Mouse (Mus musculus) bone marrow, adult 2 months (tissue): ENCODE measurements around the gene Rbm18. TPM values are rescaled to one million over a fixed set of nuclear protein-coding genes. Genes with fewer than 3 reads are reported as not detected.

Source experiments
- H3K27ac ChIP-seq: fragments of 200-500 bp; 2 replicates; pipeline ENCODE4 v1.5.1; 2012; ENCODE audit warnings: low read depth, mild to moderate bottlenecking, control low read depth, inconsistent platforms, low read length; ENCODE audit not compliant: control insufficient read depth, poor library complexity, insufficient read depth
- H3K4me1 ChIP-seq: fragments of 200-500 bp; 2 replicates; pipeline ENCODE4 v1.6.1; 2011; ENCODE audit warnings: low read length; ENCODE audit not compliant: control insufficient read depth, insufficient read depth
- H3K4me3 ChIP-seq: fragments of 200-500 bp; replicated peaks from 2 replicates; pipeline ENCODE3; 2011; ENCODE audit warnings: mild to moderate bottlenecking, low read depth, low read length, control low read depth; ENCODE audit not compliant: control insufficient read depth
- CTCF ChIP-seq: fragments of 200-500 bp; IDR thresholded peaks from 2 replicates; pipeline ENCODE4 v1.5.1; 2011; ENCODE audit warnings: low read length, control low read depth; ENCODE audit not compliant: control insufficient read depth, insufficient read depth
- POLR2A ChIP-seq: fragments of 200-500 bp; IDR thresholded peaks from 2 replicates; pipeline ENCODE4 v1.6.1; 2011; ENCODE audit warnings: low read depth, mild to moderate bottlenecking, control low read depth, low read length, borderline replicate concordance; ENCODE audit not compliant: control insufficient read depth
- WGBS: fragments of 180-500 bp; shearing (Covaris S2); methylation state at CpG from one replicate; pipeline ENCODE4 v1.1.7; 2018; 5-methylcytosine and 5-hydroxymethylcytosine counted together
- polyA plus RNA-seq: library from polyadenylated mRNA; stranded (reverse); fragments of >200 nt; gene quantifications from 2 replicates; pipeline ENCODE4 v1.2.4, GENCODE M21; 2011; ENCODE audit warnings: low replicate concordance; ENCODE audit not compliant: missing spikeins, insufficient read depth, insufficient read length

The Rbm18 gene
- polyA plus RNA-seq, 1 experiment = 12.7 TPM

- Histone ChIP-seq H3K4me3 (no peak overlapping the region), H3K4me1 (no peaks in the 10 kb centered on the region), H3K27ac (no peak overlapping the region)
- WGBS = 59% methylated on average over 3 of the region's 3 CpGs
- no peak for TF ChIP-seq POLR2A
- no peak for TF ChIP-seq CTCF
These were observed 47.4 kb downstream of the Rbm18 start for GRCm38 (mm10) chr2:36089190-36089589.

DNA sequence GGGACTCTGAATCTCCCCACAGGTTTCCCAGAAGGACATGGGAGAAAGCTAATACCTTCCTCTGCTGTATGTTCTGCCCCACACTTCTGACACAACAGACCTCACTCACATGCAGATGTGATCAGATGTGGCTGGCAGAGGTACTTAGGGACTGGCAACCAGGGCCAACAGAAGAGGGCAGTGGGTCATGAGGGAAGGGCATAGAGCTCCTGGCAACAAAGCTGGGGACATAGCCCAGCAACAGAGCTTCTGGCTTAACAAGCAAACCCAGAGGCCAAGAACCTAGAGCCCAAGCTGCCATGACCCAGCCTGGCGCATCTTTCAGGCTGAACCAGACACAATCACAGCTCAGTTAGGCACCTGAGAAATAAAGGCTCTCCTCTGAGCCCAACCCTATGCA is 51.5 kb downstream of the Rbm18 start:
- H3K4me3 ChIP-seq = no peak overlapping the region
- WGBS = 91% methylated on average over 1 of the region's 1 CpGs
- H3K27ac ChIP-seq = no peak overlapping the region
- TF ChIP-seq POLR2A (no peak), CTCF (no peak)
- H3K4me1 ChIP-seq = no peaks in the 10 kb centered on the region

GRCm38 (mm10) chr2:36082802-36083580 is 53.6 kb downstream of the Rbm18 start:
- 68% methylated on average over 9 of the region's 9 CpGs for WGBS
- Histone ChIP-seq H3K4me3 (no peak overlapping the region), H3K27ac (no peak overlapping the region), H3K4me1 (no peaks in the 10 kb centered on the region)
- no peak for TF ChIP-seq POLR2A

- WGBS = 52% methylated on average over 9 of the region's 9 CpGs
- Histone ChIP-seq H3K4me1 (no peaks in the 10 kb centered on the region), H3K27ac (no peak overlapping the region), H3K4me3 (no peak overlapping the region)
- TF ChIP-seq CTCF (no peak), POLR2A (no peak)
These were observed 55.1 kb downstream of the Rbm18 start for GRCm38 (mm10) chr2:36081446-36081845.

- 57% methylated on average over 11 of the region's 11 CpGs for WGBS
- Histone ChIP-seq H3K4me3 (no peak overlapping the region), H3K27ac (no peak overlapping the region), H3K4me1 (no peaks in the 10 kb centered on the region)
- no peak for TF ChIP-seq POLR2A
These were observed 59.3 kb downstream of the Rbm18 start for GRCm38 (mm10) chr2:36077160-36077761.

GRCm38 (mm10) chr2:36075210-36075609 is 61.4 kb downstream of the Rbm18 start:
- Histone ChIP-seq H3K4me1 (no peaks in the 10 kb centered on the region), H3K4me3 (no peak overlapping the region), H3K27ac (no peak overlapping the region)
- WGBS = 25% methylated on average over 5 of the region's 5 CpGs
- TF ChIP-seq POLR2A (no peak), CTCF (no peak)

GRCm38 (mm10) chr2:36073781-36074180 is 62.8 kb downstream of the Rbm18 start:
- Histone ChIP-seq H3K27ac (no peak overlapping the region), H3K4me3 (no peak overlapping the region), H3K4me1 (no peaks in the 10 kb centered on the region)
- whole genome bisulfite sequencing = 22% methylated on average over 3 of the region's 3 CpGs
- no peak for TF ChIP-seq POLR2A
- no peak for TF ChIP-seq CTCF

DNA sequence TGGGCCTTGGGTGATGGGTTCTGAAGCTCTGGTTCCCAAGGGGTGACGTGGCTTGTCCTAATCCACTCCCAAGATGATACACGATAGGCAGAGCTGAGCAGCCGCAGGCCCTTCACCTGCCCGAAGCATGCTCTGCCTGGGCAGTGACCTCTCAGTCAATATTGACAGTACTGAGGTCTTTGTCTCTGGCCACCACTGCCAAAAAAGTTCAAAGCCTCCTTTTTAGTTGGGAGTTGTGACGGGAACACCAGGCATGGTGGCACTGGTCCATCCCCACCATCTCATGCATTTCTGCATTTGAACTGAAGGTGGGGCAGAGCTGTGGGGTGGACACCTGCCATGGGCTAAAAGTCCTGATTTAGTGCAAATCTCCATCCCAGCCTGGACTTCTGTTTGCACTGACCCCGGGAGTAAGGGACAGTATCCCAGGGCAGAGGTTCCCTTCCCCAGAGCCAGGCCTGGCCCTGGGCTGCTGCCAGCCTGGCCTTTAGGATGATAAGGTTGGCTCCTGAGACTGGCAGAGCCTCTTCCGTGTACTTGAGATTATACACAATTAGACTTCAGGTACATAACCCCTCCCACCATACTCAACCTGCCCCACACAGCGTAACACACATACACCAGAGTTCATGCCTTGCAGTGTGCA is 64.8 kb downstream of the Rbm18 start:
- 84% methylated on average over 8 of the region's 8 CpGs for WGBS
- H3K27ac ChIP-seq = no peak overlapping the region
- no peaks in the 10 kb centered on the region for H3K4me1 ChIP-seq
- H3K4me3 ChIP-seq = no peak overlapping the region
- TF ChIP-seq POLR2A (no peak), CTCF (no peak)
